Mouse (Mus musculus) embryo, embryonic 11 days (tissue): ENCODE data around the gene Gm28870.
"Not testable (repeated sequence)": the region's sequence is repeated elsewhere in the genome, so short reads cannot be mapped to it uniquely, and the experiment has no call there.

Source experiments
- DNase-seq: peaks from one replicate; pipeline ENCODE4 v3.0.0-alpha.2; 2015

Gene Gm28870

GRCm38 (mm10) chrY:50096976-50097375 lies at the start of gene Gm28870:
Gene Gm28870, plus strand, starts transcription at chrY:50097276.
- DNase-seq, result not testable (repeated sequence)
